Mouse (Mus musculus): ENCODE results near the gene Ccr6.
A peak's percentile ranks its signal among the peaks of the same experiment; 100 is the strongest.

Gene Ccr6

GRCm38 (mm10) chr17:8233618-8234214 lies 2.1 kb upstream of the Ccr6 start:
- no peak for DNase-seq (ENCODE audit: low read depth, low spot score)

GRCm38 (mm10) chr17:8234537-8234936 lies 1.3 kb upstream of the Ccr6 start:
- DNase-seq (ENCODE audit: low read depth, low spot score), result no peak

- no peak for DNase-seq (ENCODE audit: low read depth, low spot score)
Observed at GRCm38 (mm10) chr17:8238012-8238710, 2.3 kb downstream of the Ccr6 start.

- DNase-seq (ENCODE audit: low read depth, low spot score), result no peak
Observed at GRCm38 (mm10) chr17:8239561-8239960, 3.7 kb downstream of the Ccr6 start.

GRCm38 (mm10) chr17:8240517-8240916 lies 4.7 kb downstream of the Ccr6 start:
- no peak for DNase-seq (ENCODE audit: low read depth, low spot score)

GRCm38 (mm10) chr17:8241645-8242044 lies 5.8 kb downstream of the Ccr6 start:
- DNase-seq (ENCODE audit: low read depth, low spot score), result no peak

GRCm38 (mm10) chr17:8242186-8242585 lies 6.3 kb downstream of the Ccr6 start:
- DNase-seq (ENCODE audit: low read depth, low spot score), result no peak

- DNase-seq (ENCODE audit: low read depth, low spot score), result no peak
Observed at GRCm38 (mm10) chr17:8244124-8244523, 8.3 kb downstream of the Ccr6 start.

- DNase-seq (ENCODE audit: low read depth, low spot score), result no peak
Observed at GRCm38 (mm10) chr17:8246102-8246754, 10.4 kb downstream of the Ccr6 start.

- no peak for DNase-seq (ENCODE audit: low read depth, low spot score)
Observed at GRCm38 (mm10) chr17:8251704-8252103, 15.9 kb downstream of the Ccr6 start.

- no peak for DNase-seq (ENCODE audit: low read depth, low spot score)
Observed at GRCm38 (mm10) chr17:8254268-8254667, 18.4 kb downstream of the Ccr6 start.

GRCm38 (mm10) chr17:8254914-8255313 lies 19.1 kb downstream of the Ccr6 start:
- no peak for DNase-seq (ENCODE audit: low read depth, low spot score)

GRCm38 (mm10) chr17:8255583-8255982 lies 19.7 kb downstream of the Ccr6 start:
- DNase-seq (ENCODE audit: low read depth, low spot score), result no peak

GRCm38 (mm10) chr17:8256982-8257381 lies 21.1 kb downstream of the Ccr6 start:
- no peak for DNase-seq (ENCODE audit: low read depth, low spot score)

- DNase-seq (ENCODE audit: low read depth, low spot score), result peak; percentile 38
Observed at GRCm38 (mm10) chr17:8264638-8265037, 28.8 kb downstream of the Ccr6 start.

- no peak for DNase-seq (ENCODE audit: low read depth, low spot score)
Observed at GRCm38 (mm10) chr17:8272054-8272749, 36.4 kb downstream of the Ccr6 start.

GRCm38 (mm10) chr17:8272951-8273350 lies 37.1 kb downstream of the Ccr6 start:
- no peak for DNase-seq (ENCODE audit: low read depth, low spot score)

- DNase-seq (ENCODE audit: low read depth, low spot score), result no peak
Observed at GRCm38 (mm10) chr17:8276071-8276470, 40.2 kb downstream of the Ccr6 start.

- no peak for DNase-seq (ENCODE audit: low read depth, low spot score)
Observed at GRCm38 (mm10) chr17:8276680-8277079, 40.8 kb downstream of the Ccr6 start.

GRCm38 (mm10) chr17:8277266-8277665 lies 41.4 kb downstream of the Ccr6 start:
- DNase-seq (ENCODE audit: low read depth, low spot score), result no peak

GRCm38 (mm10) chr17:8278356-8278755 lies 42.5 kb downstream of the Ccr6 start:
- no peak for DNase-seq (ENCODE audit: low read depth, low spot score)

GRCm38 (mm10) chr17:8282821-8283525 lies 47.1 kb downstream of the Ccr6 start, which contains the start of gene Mpc1:
Gene Mpc1 (plus strand): TSS chr17:8282904.
- peak; percentile 30 for DNase-seq (ENCODE audit: low read depth, low spot score)

All from embryo, embryonic 11.5 days (tissue).